Mouse (Mus musculus) CD4-positive, CD25-positive, alpha-beta regulatory T cell, adult 9 weeks (primary cell): ENCODE data around the gene Vmn2r89. TPM values are rescaled to one million over a fixed set of nuclear protein-coding genes. Genes with fewer than 3 reads are reported as not detected.

Experiments used
- polyA plus RNA-seq: library from polyadenylated mRNA; unstranded; fragments of 100-300 nt; shearing (Covaris generic); gene quantifications from one replicate; pipeline ENCODE4 v1.2.1, GENCODE M21; 2017

The Vmn2r89 gene
- not detected for polyA plus RNA-seq

GRCm38 (mm10) chr14:51451557-51451956 lies at the start of gene Vmn2r89:
Gene Vmn2r89 (plus strand): TSS chr14:51451857.

DNA sequence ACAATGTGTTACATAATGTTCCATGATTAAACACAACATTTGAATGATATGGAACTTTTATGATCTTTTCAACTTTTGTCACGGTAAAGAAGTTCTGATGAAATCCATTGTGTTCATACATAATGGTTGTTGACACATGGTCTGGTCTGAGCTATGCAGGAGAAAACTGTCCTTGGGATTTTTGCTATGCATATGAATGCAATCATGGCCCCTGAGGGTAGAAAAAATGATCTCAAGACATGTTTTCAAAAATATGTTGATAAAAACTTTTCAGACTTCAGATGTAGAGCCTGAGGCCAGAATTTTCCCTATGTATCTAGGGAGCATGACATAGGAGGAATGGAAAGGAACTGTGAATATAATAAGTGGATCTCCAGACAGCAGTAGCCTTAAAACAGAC lies 41.1 kb upstream of the Vmn2r89 start, which contains the start of gene Vmn2r88:
Gene Vmn2r88 (plus strand): TSS at position 301 of the 400 bp plus-strand sequence.

Other genes starting within 250 kb of the Vmn2r89 start
- not detected for gene Ear14, start 248.5 kb upstream of the Vmn2r89 start, polyA plus RNA-seq
- not detected for gene Rnase2a, start 195.7 kb upstream of the Vmn2r89 start, polyA plus RNA-seq
- not detected for gene Gm7247, start 90.1 kb upstream of the Vmn2r89 start, polyA plus RNA-seq
- gene Vmn2r88, start 41.0 kb upstream of the Vmn2r89 start, polyA plus RNA-seq: not detected
- not detected for gene Gm5622, start 100.9 kb downstream of the Vmn2r89 start, polyA plus RNA-seq
- gene Gm17175, start 122.2 kb downstream of the Vmn2r89 start, polyA plus RNA-seq: not detected
- gene Gm17174, start 140.3 kb downstream of the Vmn2r89 start, polyA plus RNA-seq: not detected
- not detected for gene Gm17078, start 159.5 kb downstream of the Vmn2r89 start, polyA plus RNA-seq
- not detected for gene Gm4181, start 183.8 kb downstream of the Vmn2r89 start, polyA plus RNA-seq
- not detected for gene Gm17079, start 243.6 kb downstream of the Vmn2r89 start, polyA plus RNA-seq